Mouse (Mus musculus) retina, embryonic 14.5 days (tissue): ENCODE data around the gene Ganab.

Experiments used
- DNase-seq: peaks from one replicate; pipeline ENCODE4 v3.0.0-alpha.2; 2015; ENCODE audit warnings: low spot score

Ganab gene

GRCm38 (mm10) chr19:8929224-8930088 is 31.6 kb downstream of the Ganab start, which contains the start of the genes Rom1 and Eml3:
Gene Rom1 (minus strand): TSS chr19:8929356.
Gene Eml3 (plus strand): TSS chr19:8929552.
- DNase-seq: peak; percentile 77

DNA sequence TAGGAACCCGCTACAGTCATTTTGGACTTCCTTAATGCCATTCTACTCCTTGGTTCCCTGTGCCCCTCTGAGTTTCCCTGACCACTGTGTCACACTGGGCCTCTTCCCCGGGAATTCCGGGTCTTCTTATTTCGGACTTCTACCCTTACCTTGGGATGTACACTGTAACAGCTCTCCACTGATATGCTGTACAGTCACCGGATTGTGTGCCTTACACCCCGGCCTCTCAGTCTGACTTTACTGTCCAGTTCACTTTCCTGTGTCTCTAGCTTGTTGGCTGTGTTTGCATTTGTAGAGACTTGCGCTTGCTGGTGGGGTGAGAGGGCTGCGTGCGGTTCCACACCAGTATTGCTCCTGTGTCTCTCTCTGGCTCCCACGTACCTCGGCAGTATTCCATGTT is 32.2 kb downstream of the Ganab start:
- DNase-seq: no peak

GRCm38 (mm10) chr19:8930771-8931170 is 32.9 kb downstream of the Ganab start:
- DNase-seq: no peak

- DNase-seq: no peak
Observed at GRCm38 (mm10) chr19:8936736-8937135, 38.9 kb downstream of the Ganab start.

- no peak for DNase-seq
Observed at GRCm38 (mm10) chr19:8940526-8941133, 42.8 kb downstream of the Ganab start.

DNA sequence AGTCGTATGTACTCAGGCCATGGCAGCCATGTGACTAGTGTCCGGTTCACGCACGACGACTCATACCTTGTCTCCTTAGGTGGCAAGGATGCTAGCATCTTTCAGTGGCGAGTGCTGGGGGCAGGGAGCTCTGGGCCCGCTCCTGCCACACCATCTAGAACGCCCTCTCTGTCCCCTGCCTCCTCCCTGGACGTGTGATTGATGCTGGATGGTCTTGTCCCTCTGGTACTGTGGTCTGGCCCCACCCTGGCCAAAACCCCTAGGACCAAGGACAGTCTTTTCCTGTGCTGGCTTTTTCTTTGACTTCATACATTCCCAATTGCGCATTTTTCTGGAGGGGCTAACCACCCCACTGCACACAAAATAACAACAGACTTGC is 43.3 kb downstream of the Ganab start:
- no peak for DNase-seq

DNA sequence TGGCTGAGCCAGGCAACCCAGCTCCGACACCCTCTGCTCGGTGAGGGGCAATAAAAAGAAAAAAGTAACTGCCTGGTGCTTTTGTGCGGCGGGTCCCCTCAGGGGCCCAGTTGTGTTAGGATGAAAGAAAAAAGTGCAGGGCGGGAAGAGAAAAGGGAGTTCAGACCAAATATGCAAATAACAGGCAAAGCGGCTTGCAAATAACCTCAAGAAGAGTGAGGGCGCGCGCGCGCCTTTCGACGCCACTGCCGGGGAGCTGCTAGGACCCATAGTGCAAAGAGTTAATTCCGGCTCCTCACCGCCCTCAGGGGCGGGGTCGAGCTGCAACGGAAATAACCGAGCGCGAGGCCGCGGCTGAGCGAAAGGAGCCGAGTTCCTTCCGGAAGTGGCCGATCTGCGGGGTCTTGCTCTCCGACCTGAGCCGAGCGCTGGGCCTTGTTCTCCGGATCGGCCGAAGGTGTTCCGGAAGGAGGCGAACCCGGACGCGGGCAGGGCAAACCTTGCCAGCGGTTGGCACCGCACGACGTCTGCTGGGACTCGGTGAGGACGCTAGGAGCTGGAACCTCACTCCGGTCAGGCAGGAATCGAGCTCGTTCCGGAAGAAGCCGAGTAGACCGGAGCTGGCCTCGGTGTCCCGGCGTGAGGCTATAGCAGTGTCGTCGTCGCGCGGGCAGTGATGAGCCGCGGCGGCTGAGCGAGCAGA is 43.8 kb downstream of the Ganab start, which contains the start of gene Mta2:
Gene Mta2, plus strand, starts transcription at position 361 of the 703 bp plus-strand sequence.
- peak; percentile 98 for DNase-seq

- no peak for DNase-seq
Observed at GRCm38 (mm10) chr19:8942276-8942964, 44.5 kb downstream of the Ganab start.

- DNase-seq: no peak
Observed at GRCm38 (mm10) chr19:8943047-8943446, 45.2 kb downstream of the Ganab start.

DNA sequence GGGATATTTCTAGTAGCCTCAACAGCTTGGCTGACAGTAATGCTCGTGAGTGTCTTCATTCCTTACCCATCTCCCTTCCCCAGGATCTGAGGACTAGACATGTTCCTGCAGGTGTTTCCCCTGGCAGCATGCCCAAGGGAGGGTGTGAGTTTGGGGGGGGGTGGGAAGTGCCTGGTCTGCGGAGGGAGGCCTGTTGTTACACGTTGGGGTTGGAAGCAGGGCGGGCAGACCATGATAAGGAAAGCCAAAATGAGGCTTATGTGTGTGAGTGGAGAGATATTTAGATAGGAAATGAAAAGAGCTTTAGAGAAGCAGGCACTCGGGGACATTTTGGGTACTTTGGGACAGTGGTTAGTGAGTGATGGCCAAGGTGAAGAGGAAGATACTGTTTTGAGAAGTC is 46.2 kb downstream of the Ganab start:
- no peak for DNase-seq

DNA sequence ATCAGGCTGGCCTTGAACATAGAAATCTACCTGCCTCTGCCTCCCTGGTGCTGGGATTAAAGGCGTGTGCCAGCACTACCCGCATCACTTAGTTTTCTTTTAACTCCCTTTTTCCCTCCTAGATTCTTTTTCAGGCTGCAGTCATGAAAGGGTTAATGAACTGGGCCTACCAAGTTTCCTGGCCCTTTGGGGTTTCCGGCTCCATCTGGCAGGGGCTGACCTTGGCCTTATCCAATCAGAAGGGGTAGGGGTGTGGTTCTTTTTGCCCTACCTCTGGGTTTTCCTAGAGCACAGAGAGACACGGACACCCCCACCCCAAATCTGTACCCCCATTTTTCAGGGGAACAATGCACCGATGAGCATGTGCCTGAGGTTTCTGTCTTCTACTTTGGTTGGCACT is 46.9 kb downstream of the Ganab start:
- DNase-seq: peak; percentile 85

- no peak for DNase-seq
Observed at GRCm38 (mm10) chr19:8945251-8945650, 47.4 kb downstream of the Ganab start.

DNA sequence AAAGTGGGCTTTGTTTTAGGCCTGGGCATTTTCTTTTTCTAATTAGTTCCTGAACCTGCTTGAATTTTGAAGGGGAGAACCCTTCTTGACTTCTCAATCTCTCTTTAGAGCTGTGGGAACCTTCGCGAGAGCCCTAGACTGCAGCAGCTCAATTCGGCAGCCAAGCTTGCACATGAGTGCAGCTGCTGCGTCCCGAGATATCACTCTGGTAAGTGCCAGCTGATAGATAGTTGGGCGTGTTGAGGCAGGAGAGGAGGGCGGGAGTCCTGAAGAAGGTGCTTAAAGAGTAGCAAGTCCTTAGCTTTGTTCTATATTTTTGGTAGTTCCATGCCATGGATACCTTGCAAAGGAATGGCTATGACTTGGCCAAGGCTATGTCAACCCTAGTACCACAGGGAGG is 49.1 kb downstream of the Ganab start:
- no peak for DNase-seq

GRCm38 (mm10) chr19:8950190-8950589 is 52.3 kb downstream of the Ganab start:
- DNase-seq: no peak

DNA sequence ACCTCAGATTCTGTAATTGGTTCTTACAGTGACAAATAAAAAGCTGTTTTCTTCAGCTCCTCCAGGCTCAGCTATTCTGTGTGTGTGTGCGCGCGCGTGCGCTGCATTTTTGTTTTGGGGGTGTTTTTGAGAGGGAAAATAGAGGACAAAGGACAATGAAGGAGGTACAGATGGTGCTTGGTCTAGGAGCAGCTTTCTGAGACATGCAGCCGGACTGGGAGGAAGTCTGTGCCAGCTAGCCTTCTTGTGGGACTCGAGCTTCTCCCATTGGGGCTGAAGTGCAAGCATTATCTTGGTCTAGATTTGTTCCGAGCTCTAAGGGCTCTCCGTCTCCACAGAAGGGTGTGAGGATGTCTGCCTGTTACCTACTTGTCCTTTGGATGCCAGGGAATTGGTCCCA is 54.4 kb downstream of the Ganab start:
- DNase-seq: no peak

- peak; percentile 98 for DNase-seq
Observed at GRCm38 (mm10) chr19:8953135-8954039, 55.5 kb downstream of the Ganab start, which contains the start of gene Tut1. Gene Tut1 (plus strand): TSS chr19:8953847.

DNA sequence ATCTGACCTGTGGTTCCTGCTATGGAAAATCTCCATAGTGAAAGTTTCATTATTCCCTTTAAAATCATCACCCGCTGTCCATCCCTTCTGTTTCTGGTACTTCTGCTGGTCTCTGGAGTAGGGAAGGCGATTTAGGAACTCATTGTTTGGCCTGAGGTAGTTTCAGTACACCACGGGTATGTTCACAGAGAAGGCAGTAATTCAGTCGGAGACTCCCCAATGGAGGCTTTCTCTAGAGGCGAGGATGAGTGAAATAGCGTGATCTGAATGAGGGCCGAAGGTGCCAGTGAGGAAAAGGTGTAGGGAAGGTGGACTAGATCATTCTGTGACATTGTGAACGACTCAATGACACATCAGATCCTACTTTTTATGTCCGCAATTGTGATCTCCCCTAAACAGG is 56.3 kb downstream of the Ganab start:
- no peak for DNase-seq

GRCm38 (mm10) chr19:8962256-8962655 is 64.4 kb downstream of the Ganab start:
- DNase-seq: no peak

DNA sequence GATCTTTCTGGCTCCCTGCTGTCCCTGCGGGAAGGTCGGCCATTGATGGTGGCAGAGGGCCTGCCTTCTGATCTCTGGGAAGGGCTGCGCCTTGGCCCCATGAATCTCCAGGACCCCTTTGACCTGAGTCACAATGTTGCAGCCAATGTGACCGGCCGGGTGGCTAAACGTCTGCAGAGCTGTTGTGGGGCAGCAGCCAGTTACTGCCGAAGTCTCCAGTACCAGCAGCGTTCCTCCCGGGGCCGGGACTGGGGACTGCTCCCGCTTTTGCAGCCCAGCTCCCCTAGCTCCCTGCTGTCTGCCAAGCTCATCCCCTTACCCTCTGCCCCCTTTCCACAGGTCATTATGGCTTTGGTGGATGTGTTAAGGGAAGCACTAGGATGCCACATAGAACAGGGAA is 67.2 kb downstream of the Ganab start:
- no peak for DNase-seq

- no peak for DNase-seq
Observed at GRCm38 (mm10) chr19:8965771-8966170, 67.9 kb downstream of the Ganab start.

GRCm38 (mm10) chr19:8966198-8966589 is 68.3 kb downstream of the Ganab start:
- no peak for DNase-seq
